Mouse (Mus musculus): ENCODE measurements around the gene Ptgs1.

DNA sequence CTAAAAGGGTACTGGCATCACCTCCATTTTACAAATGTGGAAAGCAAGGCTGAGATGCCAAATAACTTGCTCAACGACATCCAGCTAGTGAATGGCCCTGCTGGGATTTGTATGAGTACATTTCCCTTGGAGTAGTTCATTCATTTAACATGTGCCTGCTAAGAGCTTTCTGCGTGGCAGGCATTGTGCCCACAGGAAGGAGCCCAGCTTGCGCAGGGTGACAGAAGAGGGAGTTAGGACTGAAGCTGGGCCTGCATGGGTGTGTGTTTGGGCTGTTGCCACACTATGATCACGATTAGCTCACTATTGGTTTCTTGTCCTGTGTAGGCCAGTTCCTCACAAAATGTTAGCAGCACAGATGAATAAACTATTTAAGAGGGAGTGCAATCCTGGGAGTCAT is 9.3 kb upstream of the Ptgs1 start:
- TF ChIP-seq CTCF (IDR thresholded peaks at IDR 0.05; ENCODE audit: borderline replicate concordance, control insufficient read depth, extremely low read depth, insufficient read depth, low read length, poor library complexity) (no peak), POLR2A (IDR thresholded peaks at IDR 0.05; ENCODE audit: control insufficient read depth, extremely low read depth, insufficient read depth, low read length, poor library complexity) (no peak)

Measured in thymus, adult 2 months (tissue).